In genomic region chr5:132541951-132542350, GRCm38 (mm10) we compare ENCODE assay signal across 8 mouse cellular contexts. TPM values are rescaled to one million over a fixed set of nuclear protein-coding genes. Genes with fewer than 3 reads are reported as not detected.
DNase-seq lines count a peak whose midpoint lies in the region; ATAC-seq lines count a peak whose summit lies in the region.

No protein-coding gene starts in this region.

- no peaks in the 10 kb centered on the region for H3K27me3 ChIP-seq in kidney, embryonic 14.5 days (ENCODE audit: control insufficient read depth, insufficient read depth, low read length)
- H3K27me3 ChIP-seq in embryonic facial prominence, embryonic 13.5 days: no peaks in the 10 kb centered on the region
- H3K27me3 ChIP-seq in midbrain, embryonic 14.5 days (ENCODE audit: control insufficient read depth, insufficient read depth, low read length): no peaks in the 10 kb centered on the region

- H3K4me2 ChIP-seq in kidney, embryonic 14.5 days (replicated peaks; ENCODE audit: low read depth, low read length): peak overlapping the region; percentile 83
- H3K4me2 ChIP-seq in embryonic facial prominence, embryonic 13.5 days: peak overlapping the region; percentile 73
- H3K4me2 ChIP-seq in midbrain, embryonic 14.5 days (ENCODE audit: low read length): peak overlapping the region; percentile 71

- H3K9ac ChIP-seq in kidney, embryonic 14.5 days (ENCODE audit: low read depth, low read length): peak overlapping the region; percentile 87
- peak overlapping the region; percentile 92 for H3K9ac ChIP-seq in embryonic facial prominence, embryonic 13.5 days
- peak overlapping the region; percentile 96 for H3K9ac ChIP-seq in midbrain, embryonic 14.5 days (replicated peaks; ENCODE audit: low read length)

- ATAC-seq in kidney, embryonic 14.5 days (ENCODE audit: low FRiP score, low TSS enrichment): peak; percentile 44; the same call in 1 of the 2 replicates
- no peak for ATAC-seq in embryonic facial prominence, embryonic 13.5 days (ENCODE audit: insufficient number of reproducible peaks, insufficient read depth, low FRiP score, low TSS enrichment, low read depth)
- ATAC-seq in midbrain, embryonic 14.5 days (ENCODE audit: low FRiP score, low TSS enrichment): no peak

- 0% methylated on average over 14 of the region's 21 CpGs for WGBS in kidney, embryonic 14.5 days
- 0% methylated on average over 16 of the region's 21 CpGs for WGBS in embryonic facial prominence, embryonic 13.5 days
- WGBS in midbrain, embryonic 14.5 days: under 1% methylated on average over 20 of the region's 21 CpGs

- H3K9me3 ChIP-seq in kidney, embryonic 14.5 days (ENCODE audit: control insufficient read depth, low read length): no peaks in the 10 kb centered on the region
- no peaks in the 10 kb centered on the region for H3K9me3 ChIP-seq in embryonic facial prominence, embryonic 13.5 days
- no peaks in the 10 kb centered on the region for H3K9me3 ChIP-seq in midbrain, embryonic 14.5 days (ENCODE audit: control insufficient read depth, low read length)

- H3K4me3 ChIP-seq in kidney, embryonic 14.5 days (ENCODE audit: low read length): peak overlapping the region; percentile 85
- peak overlapping the region; percentile 89 for H3K4me3 ChIP-seq in embryonic facial prominence, embryonic 13.5 days
- peak overlapping the region; percentile 85 for H3K4me3 ChIP-seq in midbrain, embryonic 14.5 days (replicated peaks; ENCODE audit: low read depth, low read length)

- H3K27ac ChIP-seq in kidney, embryonic 14.5 days (ENCODE audit: low read depth, low read length): peak overlapping the region; percentile 89; the same call in 1 of the 2 replicates
- H3K27ac ChIP-seq in embryonic facial prominence, embryonic 13.5 days: peak overlapping the region; percentile 94
- H3K27ac ChIP-seq in midbrain, embryonic 14.5 days (replicated peaks; ENCODE audit: low read depth, low read length): peak overlapping the region; percentile 91

- H3K4me1 ChIP-seq in kidney, embryonic 14.5 days (ENCODE audit: control insufficient read depth, insufficient read depth, low read length): peaks cover 14% of the 10 kb centered on the region
- H3K4me1 ChIP-seq in embryonic facial prominence, embryonic 13.5 days: peaks cover 32% of the 10 kb centered on the region
- H3K4me1 ChIP-seq in midbrain, embryonic 14.5 days (ENCODE audit: control insufficient read depth, insufficient read depth, low read length): peaks cover 15% of the 10 kb centered on the region

- DNase-seq in kidney, adult 8-10 months: no peak
- DNase-seq in ZHBTc4 (ENCODE audit: low read depth, low spot score) (peak; percentile 10), MN1 (ENCODE audit: low spot score) (no peak)
- peak; percentile 39 for DNase-seq in hindlimb bud, embryonic 11.5 days (ENCODE audit: extremely low spot score, low read depth, low spot score)
- DNase-seq in midbrain, embryonic 14.5 days: peak; percentile 76
- no peak for DNase-seq in layer of hippocampus, adult 8-10 months (ENCODE audit: low spot score in 2 of 2)

- H3K36me3 ChIP-seq in kidney, embryonic 14.5 days (ENCODE audit: control insufficient read depth, insufficient read depth, low read length): no peaks in the 10 kb centered on the region
- H3K36me3 ChIP-seq in embryonic facial prominence, embryonic 13.5 days: no peaks in the 10 kb centered on the region
- no peaks in the 10 kb centered on the region for H3K36me3 ChIP-seq in midbrain, embryonic 14.5 days (ENCODE audit: control insufficient read depth, insufficient read depth, low read length)

RNA-seq across cellular contexts. Expression of gene Auts2, which starts 1.2 kb away (rescaled TPM):
- polyA plus RNA-seq in kidney, embryonic 14.5 days (2014; fragmentation: Nextera tagmentation; extraction: Ambion mirVana): 29.1 and 32.6 TPM in 2 replicates
- polyA plus RNA-seq in embryonic facial prominence, embryonic 13.5 days (2015; fragmentation: Nextera tagmentation; extraction: Ambion mirVana): 69.8 and 77.2 TPM in 2 replicates
- 61.6 and 75.0 TPM in 2 replicates for polyA plus RNA-seq in midbrain, embryonic 14.5 days (2014; fragmentation: Nextera tagmentation; extraction: Ambion mirVana)
- total RNA-seq in layer of hippocampus, adult 8-10 months (2022): 100 to 1,000 TPM; 126 to 150 (median 139) TPM

Comparison
In these comparisons a context has a peak if more than half of its experiments do, and no peak if none do; other contexts are left out.
1. DNase-seq: peak in ZHBTc4 (single experiment), hindlimb bud, embryonic 11.5 days (single experiment) and midbrain, embryonic 14.5 days (single experiment); none in kidney, adult 8-10 months (0 of 2), MN1 (single experiment) and layer of hippocampus, adult 8-10 months (0 of 2).
2. Peak in every context shown above with its lines, with median percentiles within 50 percentile points of each other: H3K27ac ChIP-seq, H3K4me2 ChIP-seq, H3K4me3 ChIP-seq and H3K9ac ChIP-seq.